Mouse (Mus musculus) left cerebral cortex, postnatal 25 days (tissue): ENCODE results near the gene Hnrnpf. TPM values are rescaled to one million over a fixed set of nuclear protein-coding genes. Genes with fewer than 3 reads are reported as not detected.
"Not testable (repeated sequence)": the region's sequence is repeated elsewhere in the genome, so short reads cannot be mapped to it uniquely, and the experiment has no call there.

Experiments used
- DNase-seq, 2 experiments: peaks; one replicate each; pipeline ENCODE4 v3.0.0; 2022; ENCODE audit warnings: low spot score in 2 of 2, mixed read lengths in 1 of 2
- intact Hi-C: fragments of 180-260 bp; cut with DNase I; formaldehyde crosslinking; loops from one replicate; pipeline ENCODE4 v1.15.1; 2025
- total RNA-seq, 2 experiments: library from RNA; stranded (reverse); gene quantifications; 2 replicates each; pipeline ENCODE4 v1.2.3; 2021

Gene Hnrnpf
- 100 to 1,000 TPM; 121 to 132 TPM for total RNA-seq

DNA sequence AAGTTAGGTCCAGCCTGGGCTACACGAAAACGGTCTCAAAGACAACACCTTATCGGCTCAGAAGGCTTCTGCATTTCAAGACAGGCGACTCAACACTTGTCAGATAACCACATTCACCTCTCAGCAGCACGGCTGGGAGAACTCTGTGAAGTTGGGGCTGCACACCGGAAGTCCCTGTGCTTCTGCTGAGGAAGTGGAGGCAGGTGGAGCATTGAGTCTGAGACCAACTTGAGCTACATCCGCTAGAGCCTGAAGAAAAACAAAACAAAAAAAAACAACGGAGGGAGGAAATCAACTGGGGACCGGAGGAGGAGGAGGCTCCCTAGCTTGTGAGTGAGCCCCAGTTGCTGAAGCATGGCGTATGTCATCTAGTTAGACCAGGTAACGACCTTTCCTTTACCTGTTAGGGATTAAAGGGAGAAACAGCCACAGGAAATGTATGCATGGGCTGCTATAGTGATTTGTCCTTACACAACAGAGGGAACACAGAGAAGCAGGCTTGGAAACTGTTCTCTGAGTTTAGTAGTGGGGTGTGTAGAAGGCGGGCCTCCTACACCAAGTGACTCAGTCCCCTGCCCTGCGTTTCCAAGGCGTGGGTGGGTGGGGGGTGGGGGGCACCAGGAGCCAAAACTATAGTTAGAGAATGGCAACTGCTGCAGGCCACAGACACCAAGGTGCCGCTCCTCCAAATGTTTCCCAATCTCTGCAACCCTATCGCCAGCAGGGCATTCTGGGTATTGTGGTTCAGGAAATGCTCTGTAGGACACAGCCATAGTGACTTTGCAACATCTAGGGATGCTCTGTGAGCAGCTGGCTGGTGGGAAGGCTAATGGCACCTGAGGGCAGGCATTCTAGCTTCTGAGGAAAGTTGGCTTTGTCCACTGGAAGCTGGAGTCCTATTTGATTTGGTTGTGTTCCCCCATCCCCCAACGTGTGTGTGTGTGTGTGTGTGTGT lies at the start of gene Hnrnpf:
Gene Hnrnpf, plus strand, starts transcription at position 199 of the 955 bp plus-strand sequence.
- DNase-seq: peak in 1 of 2 experiments; percentile 62
- intact Hi-C loops: no loop called here

DNA sequence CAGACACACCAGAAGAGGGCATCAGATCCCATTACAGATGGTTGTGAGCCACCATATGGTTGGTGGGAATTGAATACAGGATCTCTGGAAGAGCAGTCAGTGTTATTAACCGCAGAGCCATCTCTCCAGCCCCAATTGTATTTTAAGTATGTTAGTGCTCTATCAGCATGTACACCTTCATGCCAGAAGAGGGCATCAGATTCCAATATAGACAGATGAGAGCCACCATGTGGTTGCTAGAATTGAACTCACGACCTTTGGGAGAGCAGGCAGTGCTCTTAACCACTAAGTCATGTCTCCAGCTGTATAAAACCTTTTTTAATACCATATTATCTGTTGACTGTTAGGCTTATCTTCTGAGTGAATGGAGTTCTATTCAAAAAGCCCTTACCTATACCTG lies 48.4 kb upstream of the Hnrnpf start:
- no peak for DNase-seq
- intact Hi-C loops: no loop called here

DNA sequence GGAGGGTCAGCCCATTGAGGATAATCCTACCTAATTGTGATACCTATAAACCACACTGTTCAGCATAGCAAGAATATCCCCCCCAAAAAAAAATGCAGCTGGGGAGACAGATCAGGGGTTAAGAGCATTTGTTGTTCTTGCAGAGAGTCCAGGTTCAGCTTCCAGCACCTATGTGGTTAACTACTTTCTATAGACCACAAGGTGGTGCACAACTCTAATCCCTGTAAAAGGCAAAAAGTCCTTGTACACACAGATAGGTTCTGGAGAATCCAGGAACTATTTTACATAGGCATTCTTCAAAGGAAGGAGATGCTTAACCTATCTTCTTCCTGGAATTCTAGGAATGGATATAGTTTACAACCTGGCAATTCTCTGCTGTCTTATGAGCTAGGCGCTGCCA lies 42.1 kb upstream of the Hnrnpf start:
- intact Hi-C loops: no loop called here
- no peak for DNase-seq

DNA sequence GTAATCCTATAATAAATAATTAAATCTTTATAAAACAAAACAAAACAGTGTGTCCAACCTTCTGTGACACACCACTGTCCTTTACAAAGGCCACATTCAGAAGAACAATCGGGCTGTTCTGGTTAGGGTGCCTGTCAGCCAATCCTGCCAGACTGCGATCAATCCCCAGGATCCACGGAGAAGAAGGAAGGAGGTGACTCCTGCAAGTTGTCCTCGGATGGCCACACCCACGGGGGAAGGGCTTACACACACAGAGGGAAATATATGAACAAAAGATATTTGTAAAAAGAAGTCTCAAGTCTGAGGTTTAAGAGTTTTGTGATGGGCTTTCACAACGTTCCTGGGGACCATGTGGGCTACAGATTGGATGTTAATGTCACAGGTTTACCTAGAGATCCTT lies 38.3 kb upstream of the Hnrnpf start, which contains the start of gene Zfp239:
Gene Zfp239, plus strand, starts transcription at position 253 of the 400 bp plus-strand sequence.
- intact Hi-C loops: loop anchor here (5.0 to 10.0 kb wide), 2 partner anchors 45 to 233 kb away; no protein-coding TSS in a partner anchor

DNA sequence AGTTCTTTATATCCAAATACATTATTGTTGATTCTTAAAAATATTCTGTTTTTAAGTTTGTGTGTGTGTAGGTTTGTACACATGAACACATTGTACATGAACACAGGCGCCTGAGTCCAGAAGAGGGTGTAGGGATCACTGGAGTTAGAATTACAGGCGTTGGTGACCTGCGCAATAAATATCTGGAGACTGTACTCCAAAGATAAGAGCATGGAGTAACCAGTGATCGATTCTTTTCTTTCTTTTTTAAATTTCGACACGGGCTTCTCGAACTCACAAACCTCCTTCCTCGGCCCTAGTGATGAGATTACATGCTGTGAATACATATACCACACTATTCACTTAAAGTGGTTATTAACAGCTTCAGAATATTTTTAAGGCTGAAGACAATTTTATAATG lies 37.7 kb upstream of the Hnrnpf start:
- intact Hi-C loops: loop anchor here (5.0 to 10.0 kb wide), 2 partner anchors 45 to 232 kb away; no protein-coding TSS in a partner anchor
- no peak for DNase-seq

More for the DNA sequence above, 38.3 kb upstream of the Hnrnpf start, which contains the start of gene Zfp239:
- DNase-seq: no peak

DNA sequence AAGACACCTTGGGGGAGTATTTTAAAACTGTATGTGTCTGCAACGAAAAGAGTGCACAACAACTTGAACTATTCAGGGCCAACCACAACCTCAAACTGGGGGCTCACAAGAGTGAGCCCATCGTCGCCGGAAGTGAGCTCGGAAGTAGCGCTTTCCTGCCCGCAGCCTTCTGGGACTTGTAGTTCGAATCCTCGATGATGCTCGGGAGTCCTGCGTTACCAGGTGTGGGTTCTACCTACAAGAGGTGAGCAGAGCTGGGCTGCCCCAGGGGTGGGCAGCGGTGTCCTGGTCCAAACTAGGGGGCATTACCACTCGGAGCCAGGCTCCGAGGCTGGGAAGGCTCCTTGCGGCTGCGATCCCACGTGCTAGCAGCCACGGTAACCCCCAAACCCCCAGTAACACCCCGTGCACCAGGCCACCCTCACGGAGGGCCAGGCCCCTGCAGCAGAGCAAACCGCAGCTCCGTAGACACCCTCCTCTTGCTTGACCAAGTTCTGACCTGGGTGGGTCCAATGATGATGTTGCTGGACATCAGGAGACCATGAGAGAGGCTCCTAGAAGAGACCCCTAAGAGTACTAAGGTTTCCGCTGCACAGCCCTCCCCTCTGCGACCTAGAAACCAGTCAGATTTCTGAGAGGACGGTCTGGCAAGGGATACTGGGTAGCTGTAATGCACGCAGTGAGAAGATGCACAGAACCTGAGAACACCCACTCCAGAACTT lies 37.1 kb upstream of the Hnrnpf start:
- peak; percentile 72 to 77 for DNase-seq
- intact Hi-C loops: loop anchor here (5.0 to 10.0 kb wide), 2 partner anchors 44 to 232 kb away; no protein-coding TSS in a partner anchor

DNA sequence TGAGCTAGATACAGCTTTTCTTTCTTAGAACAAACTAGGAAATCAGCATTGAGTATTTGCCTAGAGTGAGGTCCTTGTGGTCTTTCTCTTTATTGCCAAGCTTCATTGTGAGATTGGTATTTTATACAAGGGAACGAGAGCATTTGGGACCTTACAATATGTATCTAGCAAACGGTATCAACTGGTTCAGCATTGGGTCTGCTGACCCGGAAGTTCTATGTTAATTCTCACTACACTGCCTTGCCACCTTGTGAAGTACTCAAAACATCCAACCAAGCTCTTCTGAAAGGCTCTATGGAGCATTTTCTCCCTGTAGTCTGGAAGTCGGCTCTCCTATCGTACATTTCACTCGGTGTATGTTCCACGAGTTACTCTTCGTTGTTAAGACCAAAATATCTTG lies 36.4 kb upstream of the Hnrnpf start:
- DNase-seq: no peak
- intact Hi-C loops: loop anchor here (5.0 to 10.0 kb wide), 2 partner anchors 44 to 231 kb away; no protein-coding TSS in a partner anchor

DNA sequence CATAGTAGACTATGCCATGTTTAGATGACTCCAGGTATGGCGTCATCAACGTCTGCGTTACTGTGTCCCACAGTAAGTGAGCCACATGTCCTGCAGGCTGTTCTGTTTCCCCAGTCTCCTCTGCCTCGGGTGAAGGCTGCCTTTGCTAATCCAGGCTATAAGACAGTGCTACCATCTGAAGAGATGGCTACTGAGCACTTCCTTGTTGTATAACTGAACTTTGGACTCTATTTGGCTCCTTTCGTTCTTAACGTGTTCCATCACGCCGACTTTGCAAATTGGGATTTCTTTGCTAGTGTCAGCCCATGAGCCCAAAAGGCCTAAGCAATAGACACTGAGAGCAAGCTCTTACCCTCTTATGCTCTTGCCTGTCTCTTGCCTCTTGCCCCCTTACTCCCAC lies 31.9 kb upstream of the Hnrnpf start:
- no peak for DNase-seq
- intact Hi-C loops: loop anchor here (10.0 kb wide), 1 partner anchor 227 kb away; no protein-coding TSS in a partner anchor

DNA sequence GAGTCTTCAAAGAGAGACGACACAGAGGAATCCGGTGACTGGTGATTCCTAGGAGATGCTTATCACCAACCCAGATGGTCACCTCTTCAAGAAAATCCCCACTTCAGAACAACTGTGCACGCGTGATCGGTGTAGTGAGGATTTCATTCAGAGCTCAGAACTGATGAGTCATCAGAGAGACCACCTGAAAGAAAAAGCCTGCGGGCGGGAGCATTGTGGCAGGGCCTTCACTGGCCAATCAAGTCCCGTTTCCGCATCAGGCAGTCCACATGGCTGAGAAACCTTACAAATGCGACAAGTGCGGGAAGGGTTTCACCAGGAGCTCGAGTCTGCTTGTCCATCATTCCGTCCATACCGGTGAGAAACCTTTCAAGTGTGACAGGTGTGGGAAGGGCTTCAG lies 29.1 kb upstream of the Hnrnpf start:
- no peak for DNase-seq
- intact Hi-C loops: no loop called here

DNA sequence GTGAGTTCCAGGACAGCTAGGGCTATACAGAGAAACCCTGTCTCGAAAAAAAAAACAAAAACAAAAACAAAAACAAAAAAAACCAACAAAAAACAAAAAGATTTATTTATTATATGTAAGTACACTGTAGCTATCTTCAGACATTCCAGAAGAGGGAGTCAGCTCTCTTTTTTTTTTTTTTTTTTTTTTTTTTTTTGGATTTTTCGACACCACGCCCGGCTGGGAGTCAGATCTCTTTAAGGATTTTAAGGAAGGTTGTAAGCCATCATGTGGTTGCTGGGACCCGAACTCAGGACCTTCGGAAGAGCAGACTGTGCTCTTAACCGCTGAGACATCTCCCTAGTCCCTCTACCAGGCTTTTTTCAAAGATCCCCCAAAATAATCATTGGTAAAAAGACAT lies 26.7 kb upstream of the Hnrnpf start:
- intact Hi-C loops, DNase-seq: not testable (repeated sequence)

DNA sequence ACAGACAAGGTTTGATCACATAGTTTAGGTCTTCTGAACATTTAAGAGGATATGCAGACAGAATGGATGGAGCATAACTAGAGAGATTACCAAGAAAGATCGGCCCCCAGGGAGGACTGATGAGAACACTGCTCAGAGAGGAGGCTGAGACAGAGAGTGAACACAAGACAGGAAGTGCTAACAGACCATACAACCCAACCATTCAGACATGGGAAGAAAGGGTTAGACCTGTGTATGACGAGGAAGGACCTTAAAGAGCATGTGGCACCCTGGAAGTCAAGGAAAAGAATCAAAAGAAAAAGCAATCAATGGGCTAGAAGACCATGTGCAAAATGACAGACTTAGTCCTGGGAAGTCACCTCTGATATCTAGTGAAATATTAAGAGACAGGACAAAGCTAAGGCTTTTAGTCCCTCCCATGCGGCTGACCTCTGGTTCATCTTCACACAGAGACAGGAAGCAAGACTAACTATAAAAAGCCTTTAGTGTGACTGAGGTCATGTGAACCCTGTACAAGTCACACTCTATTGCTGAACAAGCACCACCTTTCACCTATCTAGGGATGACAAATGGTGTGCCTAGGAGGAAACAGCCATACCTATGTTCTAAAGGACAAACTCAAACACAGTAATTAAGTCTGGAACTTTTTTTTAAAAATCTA lies 25.4 kb upstream of the Hnrnpf start:
- intact Hi-C loops: no loop called here
- no peak for DNase-seq

DNA sequence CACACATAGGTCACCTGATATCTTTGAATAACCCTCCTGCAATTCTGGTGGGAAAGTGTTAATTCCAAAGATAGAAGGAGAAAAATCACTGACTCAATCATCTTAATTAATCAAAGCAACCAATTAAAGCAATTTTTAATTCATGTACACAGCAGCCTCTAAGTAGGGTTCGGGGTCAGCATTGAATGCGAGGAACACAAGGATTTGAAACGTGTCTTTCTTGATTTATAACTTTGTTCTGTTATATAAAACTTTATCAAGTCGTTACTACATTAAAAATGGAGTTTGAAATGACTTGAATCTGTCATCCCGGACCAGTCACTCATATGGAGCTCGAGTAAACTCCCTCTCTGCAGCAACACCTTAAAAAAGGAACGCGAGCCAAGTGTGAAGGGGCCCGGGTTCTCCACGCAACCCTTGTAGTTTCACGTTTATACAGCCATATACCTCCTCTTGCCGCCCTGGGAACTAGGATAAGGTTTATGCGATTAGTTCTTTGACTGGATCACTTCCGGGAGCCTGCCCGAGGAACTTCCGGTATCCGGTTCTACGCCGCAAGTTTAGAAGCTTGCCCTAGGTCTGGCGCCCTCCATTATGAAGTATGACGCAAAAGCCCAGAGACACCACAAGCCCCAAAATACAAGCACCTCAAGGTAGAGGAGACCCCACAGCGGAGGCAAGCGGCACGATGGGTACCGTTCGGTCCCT lies 21.3 kb upstream of the Hnrnpf start:
- peak; percentile 92 to 97 for DNase-seq
- intact Hi-C loops: loop anchor here (1.0 to 2.0 kb wide), 3 partner anchors 27 to 38 kb away; partner anchors contain the start of gene Zfp637

DNA sequence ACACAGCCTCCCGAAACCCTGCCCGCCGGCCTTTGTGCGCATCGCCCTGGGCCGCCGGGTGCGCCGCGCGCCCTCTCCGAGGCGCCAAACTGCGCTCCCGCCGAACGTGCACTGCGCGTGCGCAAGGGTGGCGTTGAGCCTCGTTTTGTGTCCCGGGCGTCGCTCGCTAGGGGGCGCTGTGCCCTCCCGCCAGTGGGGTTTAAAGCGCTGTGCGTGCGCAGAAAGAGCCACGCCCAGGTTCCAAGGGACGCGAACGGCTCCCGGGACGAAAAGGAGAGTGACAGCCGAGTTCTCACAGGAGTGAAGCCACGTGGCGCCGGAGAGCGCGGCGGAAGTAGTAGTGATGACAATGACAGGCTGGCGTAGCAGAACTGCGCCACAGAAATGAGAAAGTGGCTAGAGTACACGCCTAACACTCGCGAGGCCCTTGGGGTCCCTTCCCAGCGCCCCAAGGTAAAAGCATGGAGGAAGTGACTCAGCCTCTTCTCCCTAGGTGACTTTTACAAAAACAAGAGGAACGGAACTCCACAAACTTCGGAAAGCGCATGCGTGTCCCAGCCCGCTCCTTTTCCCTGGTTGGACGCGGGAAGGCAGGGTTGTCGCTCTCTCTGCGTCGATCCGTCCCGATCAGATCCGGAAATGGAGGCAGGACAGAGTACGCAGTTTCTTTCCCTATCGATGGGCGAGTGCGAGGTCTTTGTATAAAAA lies 20.6 kb upstream of the Hnrnpf start:
- intact Hi-C loops: loop anchor here (1.0 to 2.0 kb wide), 3 partner anchors 27 to 39 kb away; partner anchors contain the start of gene Zfp637
- peak; percentile 99 for DNase-seq

DNA sequence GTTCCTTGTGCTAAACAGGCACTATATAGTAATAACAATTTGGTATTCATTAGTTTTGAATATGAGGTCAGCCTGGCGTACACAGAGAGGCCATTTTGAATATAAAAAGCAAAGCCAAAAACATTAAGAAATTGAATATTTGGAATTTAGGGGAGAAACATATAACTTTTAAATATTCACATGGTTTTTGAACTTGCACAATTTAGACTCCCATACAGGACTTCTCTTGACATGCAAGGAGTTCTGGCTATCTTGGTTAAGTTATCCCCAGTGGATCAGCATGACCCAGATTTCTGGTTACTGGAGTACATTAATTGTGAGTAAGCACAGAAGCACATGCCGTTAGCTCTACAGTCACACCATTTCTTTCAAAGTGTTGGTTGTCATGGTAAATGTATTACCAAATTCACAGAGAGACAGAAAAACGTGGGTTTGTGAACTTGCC lies 19.7 kb upstream of the Hnrnpf start:
- no peak for DNase-seq
- intact Hi-C loops: no loop called here

DNA sequence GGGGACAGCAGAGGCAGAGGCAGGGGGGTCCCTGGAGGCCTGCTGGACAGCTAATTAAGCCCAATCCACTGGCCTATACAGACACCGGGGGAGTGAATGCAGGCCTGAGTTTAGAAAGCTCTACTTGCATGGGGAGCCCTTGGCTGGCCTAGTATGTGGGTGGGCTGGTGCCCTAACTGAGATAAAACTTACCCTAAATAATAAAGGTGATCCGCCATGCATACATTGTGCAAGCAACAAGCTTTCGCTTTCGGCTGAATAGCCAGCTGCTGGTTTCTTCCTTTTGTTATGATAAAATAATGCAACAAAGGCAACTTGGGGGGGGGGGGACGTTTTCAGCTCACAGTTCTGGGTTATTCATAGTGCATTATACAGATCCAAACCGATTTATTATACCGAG lies 18.9 kb upstream of the Hnrnpf start:
- no peak for DNase-seq
- intact Hi-C loops: no loop called here

DNA sequence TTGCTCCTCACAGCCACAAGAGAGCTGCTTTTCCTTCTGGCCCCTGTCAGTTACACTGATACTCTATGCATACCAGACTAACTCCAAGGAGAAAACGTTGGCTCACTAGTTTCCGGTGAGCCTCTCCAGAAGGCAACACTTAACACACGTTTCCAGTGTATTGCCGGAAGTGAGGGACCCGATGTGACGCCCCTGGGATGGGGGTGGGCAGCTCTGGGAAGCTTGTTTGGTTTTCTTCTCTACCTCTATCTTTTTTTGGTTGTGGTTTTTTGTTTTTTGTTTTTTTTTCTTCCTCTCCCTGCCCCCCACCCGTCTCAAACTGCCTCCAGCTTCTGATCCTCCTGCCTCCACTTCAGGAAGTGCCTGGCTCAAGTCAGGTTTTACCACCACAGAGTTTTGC lies 18.1 kb upstream of the Hnrnpf start:
- no peak for DNase-seq
- intact Hi-C loops: no loop called here

DNA sequence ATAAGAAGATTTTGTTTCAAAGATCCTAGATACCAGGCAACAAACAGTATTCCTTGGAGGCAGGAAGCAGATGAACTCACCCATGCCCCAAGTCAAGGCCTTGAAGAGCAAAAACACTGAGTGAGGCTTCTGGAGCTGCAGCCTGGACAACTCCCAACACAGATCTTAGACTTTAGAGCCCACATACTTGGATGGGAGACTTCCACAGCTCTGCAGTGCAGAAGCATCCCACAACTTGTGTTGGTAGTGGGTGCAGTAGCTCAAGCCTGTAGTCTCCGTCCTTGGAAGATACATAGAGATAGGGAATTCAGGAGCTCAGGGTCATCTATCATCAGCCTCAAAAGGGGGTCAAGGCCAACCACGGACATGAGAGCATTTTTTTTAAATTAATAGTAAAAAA lies 14.2 kb upstream of the Hnrnpf start:
- intact Hi-C loops: no loop called here
- no peak for DNase-seq

DNA sequence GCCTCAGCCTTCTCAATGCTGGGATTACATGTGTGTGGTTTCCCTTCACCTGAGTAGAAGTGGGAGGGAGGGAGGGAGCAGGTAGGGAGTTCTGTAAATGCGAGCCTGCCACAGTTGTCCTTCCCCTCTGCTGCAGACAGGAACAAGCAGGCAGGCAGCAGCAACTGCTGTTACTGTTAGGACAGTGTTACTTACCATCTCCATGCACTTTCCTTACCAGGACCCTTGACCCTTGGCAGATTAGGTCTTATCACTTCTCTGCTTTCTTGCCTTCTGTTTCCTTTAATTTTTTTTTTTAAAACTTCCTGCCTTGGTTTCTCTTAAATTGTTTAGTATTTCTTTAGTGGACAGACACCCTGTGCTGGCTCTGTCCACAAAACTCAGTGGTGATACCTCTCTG lies 12.1 kb upstream of the Hnrnpf start:
- DNase-seq: no peak
- intact Hi-C loops: no loop called here
